Mouse (Mus musculus) forebrain, embryonic 11.5 days (tissue): ENCODE results near the gene Spryd4. TPM values are rescaled to one million over a fixed set of nuclear protein-coding genes. Genes with fewer than 3 reads are reported as not detected.
"Not testable (repeated sequence)": the region's sequence is repeated elsewhere in the genome, so short reads cannot be mapped to it uniquely, and the experiment has no call there.

Source experiments
- ATAC-seq: fragments of 200-750 bp; cut with Nextera tagmentation; replicated peaks from 2 replicates; pipeline ENCODE4 v1.8.0; 2017; ENCODE audit warnings: moderate TSS enrichment; ENCODE audit not compliant: low FRiP score
- DNase-seq: peaks from one replicate; pipeline ENCODE4 v3.0.0-alpha.2; 2017; ENCODE audit warnings: low spot score
- H3K27ac ChIP-seq: fragments of 300-500 bp; sonication (generic); 2 replicates; pipeline ENCODE4 v1.5.1; 2014; ENCODE audit warnings: low read depth, low read length
- H3K27me3 ChIP-seq: fragments of 300-500 bp; sonication (generic); 2 replicates; pipeline ENCODE4 v1.6.1; 2014; ENCODE audit warnings: mild to moderate bottlenecking, low read length, mixed read lengths; ENCODE audit not compliant: control insufficient read depth, insufficient read depth
- H3K36me3 ChIP-seq: fragments of 300-500 bp; sonication (generic); 2 replicates; pipeline ENCODE4 v1.6.1; 2014; ENCODE audit warnings: mild to moderate bottlenecking, low read length, moderate library complexity, mixed read lengths; ENCODE audit not compliant: control insufficient read depth, insufficient read depth
- H3K4me1 ChIP-seq: fragments of 300-500 bp; sonication (generic); replicated peaks from 2 replicates; pipeline ENCODE4 v1.6.1; 2014; ENCODE audit warnings: low read length, mixed read lengths; ENCODE audit not compliant: control insufficient read depth, insufficient read depth
- H3K4me2 ChIP-seq: fragments of 300-500 bp; sonication (generic); 2 replicates; pipeline ENCODE4 v1.6.1; 2014; ENCODE audit warnings: low read depth, mild to moderate bottlenecking, low read length, moderate library complexity, mixed read lengths; ENCODE audit not compliant: severe bottlenecking
- H3K4me3 ChIP-seq: fragments of 300-500 bp; sonication (generic); 2 replicates; pipeline ENCODE4 v1.5.1; 2014; ENCODE audit warnings: low read depth, low read length
- H3K9ac ChIP-seq: fragments of 300-500 bp; sonication (generic); 2 replicates; pipeline ENCODE4 v1.6.1; 2014; ENCODE audit warnings: low read length
- H3K9me3 ChIP-seq: fragments of 300-500 bp; sonication (generic); 2 replicates; pipeline ENCODE4 v1.6.1; 2016; ENCODE audit warnings: low read length, mixed read lengths; ENCODE audit not compliant: control insufficient read depth
- WGBS: fragments of 180-500 bp; shearing (Covaris S2); extraction: QIAGEN DNeasy Blood & Tissue Kit; methylation state at CpG from one replicate; pipeline ENCODE4 v1.1.7; 2014; 5-methylcytosine and 5-hydroxymethylcytosine counted together
- polyA plus RNA-seq: library from polyadenylated mRNA; unstranded; fragments of >200 nt; fragmentation: Nextera tagmentation; extraction: Ambion mirVana; gene quantifications from 2 replicates; pipeline ENCODE4 v1.2.1, GENCODE M21; 2014

Spryd4 gene
- polyA plus RNA-seq, 1 experiment from 2014 or later: 26.7 TPM

DNA sequence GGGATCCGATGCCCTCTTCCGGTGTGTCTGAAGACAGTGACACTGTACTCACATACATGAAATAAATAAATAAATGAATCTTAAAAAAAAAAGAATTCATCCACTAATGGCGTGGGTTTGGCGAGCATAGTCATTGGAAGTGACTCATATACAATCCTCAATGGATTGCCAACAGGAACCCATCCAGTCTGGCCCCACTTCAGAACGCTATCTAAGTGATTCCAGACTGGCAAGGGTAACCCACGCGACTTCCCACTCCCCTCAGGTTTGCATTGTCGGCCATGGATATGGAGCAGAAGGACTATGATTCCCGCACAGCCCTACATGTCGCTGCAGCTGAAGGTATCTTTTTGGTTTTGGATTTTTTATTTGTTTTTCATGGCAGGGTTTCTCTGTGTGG is 3.3 kb downstream of the Spryd4 start:
- ATAC-seq (no peak), DNase-seq (no peak)
- no peaks in the 10 kb centered on the region for H3K27me3 ChIP-seq
- H3K9ac ChIP-seq: no peak overlapping the region
- H3K27ac ChIP-seq: no peak overlapping the region
- H3K36me3 ChIP-seq: no peaks in the 10 kb centered on the region
- H3K4me1 ChIP-seq: peaks cover 6% of the 10 kb centered on the region; the same call in 1 of the 2 replicates
- no peak overlapping the region for H3K4me2 ChIP-seq
- WGBS: 94% methylated on average over 10 of the region's 10 CpGs
- no peaks in the 10 kb centered on the region for H3K9me3 ChIP-seq
- H3K4me3 ChIP-seq: no peak overlapping the region

DNA sequence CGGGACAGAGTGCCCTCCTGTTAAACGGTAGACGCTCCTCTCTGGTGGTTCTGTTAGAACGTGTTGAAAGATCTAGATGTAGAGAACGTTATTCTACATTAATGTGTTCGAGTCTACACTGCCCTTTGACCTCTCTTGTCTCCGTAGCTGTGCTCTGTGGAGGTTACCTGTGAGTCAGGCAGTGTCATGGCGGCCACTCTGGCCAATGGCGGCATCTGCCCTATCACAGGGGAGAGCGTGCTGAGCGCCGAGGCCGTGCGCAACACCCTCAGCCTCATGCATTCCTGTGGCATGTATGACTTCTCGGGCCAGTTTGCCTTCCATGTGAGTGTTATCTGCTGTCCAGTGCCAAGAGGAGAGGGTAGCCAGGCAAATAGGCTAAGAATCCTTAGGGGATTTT is 6.7 kb downstream of the Spryd4 start:
- no peaks in the 10 kb centered on the region for H3K27me3 ChIP-seq
- no peak overlapping the region for H3K9ac ChIP-seq
- no peak overlapping the region for H3K27ac ChIP-seq
- no peaks in the 10 kb centered on the region for H3K36me3 ChIP-seq
- ATAC-seq (no peak), DNase-seq (no peak)
- no peaks in the 10 kb centered on the region for H3K9me3 ChIP-seq
- H3K4me2 ChIP-seq: no peak overlapping the region
- no peaks in the 10 kb centered on the region for H3K4me1 ChIP-seq
- WGBS: 92% methylated on average over 15 of the region's 15 CpGs
- no peak overlapping the region for H3K4me3 ChIP-seq

DNA sequence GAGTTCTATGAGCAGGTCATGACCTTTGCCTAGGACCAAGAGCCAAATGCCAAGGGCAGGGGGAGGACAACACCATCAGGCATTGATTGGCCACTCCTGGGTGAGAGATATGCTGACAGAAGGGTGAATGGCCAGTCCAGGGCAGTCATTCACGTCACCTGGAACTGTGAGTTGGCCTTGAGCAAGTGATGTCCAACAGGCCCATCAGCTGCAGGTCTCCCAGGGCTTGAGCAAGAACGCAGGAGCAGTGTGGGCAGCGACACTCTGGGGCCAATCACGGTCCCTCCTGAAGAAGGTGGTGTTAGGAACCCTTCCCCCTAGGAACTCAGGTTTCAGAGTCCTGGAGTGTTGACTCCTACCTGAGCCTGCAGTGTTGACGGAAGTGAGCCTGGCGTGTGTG is 9.8 kb downstream of the Spryd4 start:
- no peak overlapping the region for H3K4me3 ChIP-seq
- no peaks in the 10 kb centered on the region for H3K36me3 ChIP-seq
- ATAC-seq (no peak), DNase-seq (no peak)
- H3K27ac ChIP-seq: no peak overlapping the region
- no peak overlapping the region for H3K4me2 ChIP-seq
- WGBS: 79% methylated on average over 6 of the region's 6 CpGs
- H3K27me3 ChIP-seq: no peaks in the 10 kb centered on the region
- H3K9ac ChIP-seq: no peak overlapping the region
- H3K9me3 ChIP-seq: no peaks in the 10 kb centered on the region
- H3K4me1 ChIP-seq: no peaks in the 10 kb centered on the region

DNA sequence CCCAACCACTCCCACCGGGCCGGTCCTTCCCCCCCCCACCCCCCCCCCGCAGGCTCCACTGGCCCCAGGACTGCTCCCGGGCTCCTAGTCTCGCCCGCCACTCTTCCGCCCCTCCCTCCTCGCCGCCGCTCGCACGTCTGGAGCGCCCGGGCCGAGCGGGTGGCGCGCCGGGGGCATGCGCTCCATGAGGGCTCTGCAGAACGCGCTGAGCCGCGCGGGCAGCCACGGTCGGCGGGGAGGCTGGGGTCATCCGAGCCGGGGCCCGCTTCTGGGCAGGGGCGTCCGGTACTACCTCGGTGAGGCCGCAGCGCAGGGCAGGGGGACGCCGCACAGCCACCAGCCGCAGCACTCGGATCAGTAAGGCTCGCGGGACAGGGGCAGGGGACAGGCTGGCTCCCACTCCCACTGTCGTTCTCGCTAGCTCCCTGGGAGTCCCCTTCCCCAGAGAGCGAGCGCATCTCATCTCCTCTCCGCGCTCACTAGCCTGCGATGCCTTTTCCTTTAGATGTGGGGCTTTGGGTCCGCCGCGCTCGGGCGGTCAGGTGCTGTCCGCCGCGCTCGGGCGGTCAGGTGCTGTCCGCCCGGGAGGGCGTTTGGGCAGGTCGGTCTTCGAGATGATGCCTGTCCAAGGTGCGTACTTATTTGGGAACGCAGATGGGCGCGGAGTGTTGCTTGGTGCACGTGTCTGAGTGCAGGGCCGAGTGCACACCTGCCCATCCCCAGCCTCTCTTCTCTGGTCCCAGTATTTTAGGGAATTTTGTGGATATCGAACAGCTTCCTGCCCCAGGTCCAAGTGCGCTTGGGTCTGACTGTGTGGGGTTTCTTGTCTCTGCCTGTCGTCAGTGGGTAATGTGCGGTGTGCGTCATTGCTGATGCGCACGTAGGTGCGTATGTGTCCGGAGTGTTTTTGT is 16.8 kb downstream of the Spryd4 start:
- DNase-seq (no peak), ATAC-seq (peak; percentile 89)
- no peaks in the 10 kb centered on the region for H3K9me3 ChIP-seq
- peak overlapping the region; percentile 98 for H3K4me2 ChIP-seq
- peaks cover 14% of the 10 kb centered on the region for H3K27me3 ChIP-seq
- H3K27ac ChIP-seq: no peak overlapping the region
- H3K4me3 ChIP-seq: peak overlapping the region; percentile 65
- no peaks in the 10 kb centered on the region for H3K36me3 ChIP-seq
- no peaks in the 10 kb centered on the region; the same call in 1 of the 2 replicates for H3K4me1 ChIP-seq
- H3K9ac ChIP-seq: peak overlapping the region; percentile 51
- 1% methylated on average over 60 of the region's 79 CpGs for WGBS

DNA sequence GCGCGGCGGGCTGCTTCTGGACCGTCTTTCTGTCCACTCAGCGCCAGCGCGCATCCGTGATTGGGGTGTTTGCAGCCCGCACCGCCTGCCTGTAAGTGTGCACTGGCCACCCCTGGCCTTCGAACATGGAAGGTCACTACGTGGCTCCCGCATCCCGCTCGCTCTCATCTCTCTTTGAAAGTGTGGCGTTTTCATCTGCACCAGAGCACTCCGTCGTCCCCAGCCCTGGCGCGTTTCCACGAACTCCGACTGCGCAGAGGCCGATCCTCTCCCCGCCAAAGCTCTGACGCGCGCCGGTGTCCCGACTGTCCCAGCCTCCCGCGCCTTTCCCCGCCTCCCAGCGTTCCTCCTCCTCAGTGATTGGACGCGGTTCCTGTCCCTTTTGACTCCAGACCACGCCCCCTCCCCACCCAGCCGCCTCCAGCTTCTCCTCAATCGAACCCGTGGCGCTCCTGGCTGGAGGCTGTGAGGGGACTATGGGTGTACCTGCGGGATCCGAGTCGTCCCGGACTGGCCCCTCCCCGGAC is 17.5 kb downstream of the Spryd4 start, which contains the start of gene Gls2:
TSS of gene Gls2 (plus strand) at position 434 of the 527 bp plus-strand sequence.
- H3K27ac ChIP-seq: no peak within 1 kb of the TSS

DNA sequence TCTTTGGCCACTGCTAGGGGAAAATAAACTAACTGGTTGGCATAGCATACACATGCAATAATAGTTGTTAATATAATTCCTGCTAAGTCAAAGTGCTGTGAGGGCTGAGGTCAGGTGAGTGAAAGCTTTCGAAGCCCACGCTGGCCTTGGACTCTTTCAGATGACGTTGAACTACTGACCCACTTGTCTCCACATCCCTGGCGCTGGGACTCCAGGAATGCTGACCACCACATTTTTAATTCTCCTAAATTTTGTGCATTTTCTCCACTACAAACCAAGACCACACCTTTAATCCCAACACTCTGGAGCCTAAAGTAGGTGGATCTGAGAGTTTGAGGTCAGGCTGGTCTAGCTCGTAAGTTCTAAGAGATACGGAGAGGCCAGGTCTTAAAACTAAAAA is 18.5 kb downstream of the Spryd4 start:
- Histone ChIP-seq H3K9ac (no peak overlapping the region; the same call in 1 of the 2 replicates), H3K4me2 (no peak overlapping the region), H3K36me3 (no peaks in the 10 kb centered on the region), H3K27ac (no peak overlapping the region), H3K9me3 (no peaks in the 10 kb centered on the region), H3K4me3 (no peak overlapping the region), H3K27me3 (peaks cover 14% of the 10 kb centered on the region), H3K4me1 (no peaks in the 10 kb centered on the region; the same call in 1 of the 2 replicates)
- 92% methylated on average over 6 of the region's 6 CpGs for WGBS
- ATAC-seq (no peak), DNase-seq (no peak)

More for the DNA sequence above, 17.5 kb downstream of the Spryd4 start, which contains the start of gene Gls2:
- H3K27me3 ChIP-seq: peaks cover 14% of the 10 kb centered on the region
- peak; percentile 99 for DNase-seq
- peak; percentile 97 for ATAC-seq
- no peaks in the 10 kb centered on the region for H3K36me3 ChIP-seq
- no peaks in the 10 kb centered on the region; the same call in 1 of the 2 replicates for H3K4me1 ChIP-seq
- no peaks in the 10 kb centered on the region for H3K9me3 ChIP-seq
- H3K4me2 ChIP-seq: peak within 1 kb of the TSS; percentile 98
- peak within 1 kb of the TSS; percentile 65 for H3K4me3 ChIP-seq
- under 1% methylated on average over 46 of the region's 46 CpGs for WGBS
- peak within 1 kb of the TSS; percentile 51 for H3K9ac ChIP-seq

DNA sequence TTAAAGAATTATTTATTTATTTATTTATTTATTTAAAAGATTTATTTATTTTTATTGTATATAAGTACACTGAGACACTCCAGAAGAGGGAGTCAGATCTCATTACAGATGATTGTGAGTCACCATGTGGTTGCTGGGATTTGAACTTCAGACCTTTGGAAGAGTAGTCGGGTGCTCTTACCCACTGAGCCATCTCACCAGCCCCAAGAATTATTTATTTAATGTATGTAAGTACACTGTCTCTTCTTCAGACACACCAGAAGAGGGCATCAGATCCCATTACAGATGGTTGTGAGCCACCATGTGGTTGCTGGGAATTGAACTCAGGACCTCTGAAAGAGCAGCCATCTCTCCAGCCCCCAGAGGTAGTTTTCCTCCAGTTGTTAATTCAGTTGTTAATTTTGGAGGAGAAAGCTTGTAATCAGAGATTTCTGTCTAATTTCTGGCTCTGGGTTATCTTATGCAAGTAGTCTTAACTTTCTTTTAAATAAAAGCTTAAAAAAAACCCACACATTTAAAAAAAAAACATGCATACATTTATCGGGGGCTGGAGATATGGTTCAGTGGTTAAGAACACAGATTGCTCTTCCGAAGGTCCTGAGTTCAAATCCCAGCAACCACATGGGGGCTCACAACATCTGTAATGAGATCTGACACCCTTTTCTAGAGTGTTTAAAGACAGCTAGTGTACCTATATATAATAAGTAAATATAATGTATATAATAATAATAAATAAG is 19.4 kb downstream of the Spryd4 start:
- not testable (repeated sequence) for ATAC-seq, H3K36me3 ChIP-seq, DNase-seq, H3K9me3 ChIP-seq, H3K4me2 ChIP-seq, H3K4me3 ChIP-seq, H3K27ac ChIP-seq, H3K9ac ChIP-seq, H3K4me1 ChIP-seq
- peaks cover 14% of the 10 kb centered on the region for H3K27me3 ChIP-seq
- WGBS: 97% methylated on average over 3 of the region's 3 CpGs

DNA sequence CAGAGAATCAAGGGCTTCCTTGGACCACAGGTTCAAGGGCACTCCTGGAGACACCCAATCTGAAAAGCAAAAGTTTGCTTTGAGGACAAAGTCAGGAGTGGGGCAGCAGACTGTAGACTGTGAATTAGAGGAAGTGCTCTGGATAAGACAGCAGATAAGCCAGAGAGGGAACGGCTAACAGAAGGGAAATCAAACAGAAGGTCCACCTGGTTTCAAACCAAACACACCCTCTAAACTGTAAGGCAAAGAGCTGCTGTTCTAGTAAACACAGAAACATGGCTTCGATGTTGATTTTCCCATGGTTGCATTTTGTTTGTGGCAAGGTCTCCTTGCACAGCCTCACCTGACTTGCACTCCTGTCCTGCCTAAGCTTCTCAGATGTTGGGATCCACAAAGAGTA is 20.1 kb downstream of the Spryd4 start:
- no peak for DNase-seq
- Histone ChIP-seq H3K36me3 (no peaks in the 10 kb centered on the region), H3K9me3 (no peaks in the 10 kb centered on the region), H3K27me3 (peaks cover 14% of the 10 kb centered on the region), H3K4me2 (no peak overlapping the region), H3K4me1 (no peaks in the 10 kb centered on the region; the same call in 1 of the 2 replicates), H3K9ac (no peak overlapping the region), H3K27ac (no peak overlapping the region), H3K4me3 (no peak overlapping the region)
- no peak for ATAC-seq
- WGBS: 90% methylated on average over 2 of the region's 2 CpGs
